Mouse (Mus musculus) kidney, postnatal 36 days (tissue): ENCODE data around the gene Spc25.

Experiments
- DNase-seq, 2 experiments: peaks; one replicate each; pipeline ENCODE4 v3.0.0; 2021 to 2022; ENCODE audit warnings: mixed read lengths in 2 of 2

The Spc25 gene

GRCm38 (mm10) chr2:69205791-69206351 lies at the start of gene Spc25:
Spc25 (minus strand) TSS chr2:69206194.
- DNase-seq = peak; percentile 92 to 98

- DNase-seq = no peak
Observed at GRCm38 (mm10) chr2:69248221-69248755, 42.3 kb upstream of the Spc25 start.

- DNase-seq = no peak
Observed at GRCm38 (mm10) chr2:69247081-69247480, 41.1 kb upstream of the Spc25 start.

- no peak for DNase-seq
Observed at GRCm38 (mm10) chr2:69244924-69245323, 38.9 kb upstream of the Spc25 start.

GRCm38 (mm10) chr2:69239315-69239714 lies 33.3 kb upstream of the Spc25 start:
- peak; percentile 4 to 21 for DNase-seq

- no peak for DNase-seq
Observed at GRCm38 (mm10) chr2:69234976-69235678, 29.1 kb upstream of the Spc25 start.

GRCm38 (mm10) chr2:69232101-69232500 lies 26.1 kb upstream of the Spc25 start:
- no peak for DNase-seq

- no peak for DNase-seq
Observed at GRCm38 (mm10) chr2:69230137-69230536, 24.1 kb upstream of the Spc25 start.

- no peak for DNase-seq
Observed at GRCm38 (mm10) chr2:69228635-69229034, 22.6 kb upstream of the Spc25 start.

GRCm38 (mm10) chr2:69226876-69227275 lies 20.9 kb upstream of the Spc25 start:
- no peak for DNase-seq

- no peak for DNase-seq
Observed at GRCm38 (mm10) chr2:69224724-69225123, 18.7 kb upstream of the Spc25 start.

- DNase-seq = no peak
Observed at GRCm38 (mm10) chr2:69222815-69223214, 16.8 kb upstream of the Spc25 start.

GRCm38 (mm10) chr2:69221868-69222416 lies 15.9 kb upstream of the Spc25 start:
- no peak for DNase-seq

- no peak for DNase-seq
Observed at GRCm38 (mm10) chr2:69215242-69215641, 9.2 kb upstream of the Spc25 start.

- no peak for DNase-seq
Observed at GRCm38 (mm10) chr2:69212652-69213051, 6.7 kb upstream of the Spc25 start.

- no peak for DNase-seq
Observed at GRCm38 (mm10) chr2:69210773-69211172, 4.8 kb upstream of the Spc25 start, which contains the start of gene G6pc2. G6pc2 (plus strand) TSS chr2:69211073.

- DNase-seq = no peak
Observed at GRCm38 (mm10) chr2:69209684-69210083, 3.7 kb upstream of the Spc25 start.

GRCm38 (mm10) chr2:69206523-69206922 lies 529 bp upstream of the Spc25 start:
- DNase-seq = peak in 1 of 2 experiments; percentile 25

GRCm38 (mm10) chr2:69205185-69205584 lies 809 bp downstream of the Spc25 start:
- DNase-seq = peak; percentile 35 to 72

GRCm38 (mm10) chr2:69193555-69193954 lies 12.4 kb downstream of the Spc25 start:
- no peak for DNase-seq

- no peak for DNase-seq
Observed at GRCm38 (mm10) chr2:69191059-69191458, 14.9 kb downstream of the Spc25 start.

- DNase-seq = no peak
Observed at GRCm38 (mm10) chr2:69189222-69189621, 16.8 kb downstream of the Spc25 start.

GRCm38 (mm10) chr2:69188732-69189131 lies 17.3 kb downstream of the Spc25 start:
- DNase-seq = no peak

- DNase-seq = no peak
Observed at GRCm38 (mm10) chr2:69187990-69188389, 18.0 kb downstream of the Spc25 start.
